Mouse (Mus musculus): Measurements from ENCODE around the gene Rps2. TPM values are rescaled to one million over a fixed set of nuclear protein-coding genes. Genes with fewer than 3 reads are reported as not detected.
A peak's percentile ranks its signal among the peaks of the same experiment; 100 is the strongest.
"Not testable (repeated sequence)": the region's sequence is repeated elsewhere in the genome, so short reads cannot be mapped to it uniquely, and the experiment has no call there.

Gene Rps2
- 729 and 914 TPM in 2 replicates for polyA plus RNA-seq (2015; fragmentation: Nextera tagmentation; extraction: Ambion mirVana)

DNA sequence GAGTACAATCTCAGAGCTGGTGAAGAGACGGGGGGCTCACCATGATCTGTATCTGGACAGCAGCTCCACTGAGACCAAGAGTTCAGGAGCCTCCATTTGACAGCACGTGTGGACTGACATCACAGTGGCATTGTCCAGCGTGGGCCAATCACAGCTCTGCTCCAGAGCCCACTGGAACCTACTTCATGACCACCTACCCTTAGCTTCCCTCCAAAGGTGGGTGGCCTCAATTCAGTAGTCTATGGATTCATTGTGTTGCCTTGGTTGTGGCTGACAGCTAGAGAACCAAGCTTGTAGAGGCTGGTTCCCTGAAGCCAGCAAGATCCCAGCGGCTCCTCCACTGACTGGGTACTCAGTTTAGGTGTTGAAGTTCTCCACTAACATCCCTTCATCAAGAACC is at the start of gene Rps2, which contains the start of gene Rnf151:
Rps2 (plus strand) TSS at position 174 of the 400 bp plus-strand sequence.
Rnf151 (minus strand) TSS at position 121 of the 400 bp plus-strand sequence.
- Histone ChIP-seq H3K27me3 (replicated peaks) (no peaks in the 10 kb centered on the region), H3K4me3 (replicated peaks) (peak within 1 kb of the TSS; percentile 82), H3K27ac (replicated peaks) (no peak within 1 kb of the TSS), H3K4me2 (peak within 1 kb of the TSS; percentile 60), H3K4me1 (peaks cover 27% of the 10 kb centered on the region), H3K9me3 (replicated peaks) (no peaks in the 10 kb centered on the region), H3K36me3 (peaks cover 23% of the 10 kb centered on the region), H3K9ac (replicated peaks) (peak within 1 kb of the TSS; percentile 86)
- ATAC-seq (ENCODE audit: low FRiP score) = no peak
- 80% methylated on average over 4 of the region's 4 CpGs for WGBS

DNA sequence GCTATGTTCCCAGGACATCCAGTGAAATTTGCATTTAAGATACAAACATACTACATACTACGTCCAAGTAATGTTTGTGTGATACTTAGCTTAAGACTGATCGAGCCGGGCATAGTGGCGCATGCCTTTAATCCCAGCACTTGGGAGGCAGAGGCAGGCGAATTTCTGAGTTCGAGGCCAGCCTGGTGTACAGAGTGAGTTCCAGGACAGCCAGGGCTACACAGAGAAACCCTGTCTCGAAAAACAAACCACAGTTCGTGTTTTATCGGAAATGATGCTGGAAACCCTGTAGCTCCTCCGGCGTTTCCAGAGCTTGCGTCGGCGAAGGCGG is 48.7 kb upstream of the Rps2 start:
- Histone ChIP-seq H3K4me1 (peaks cover 43% of the 10 kb centered on the region), H3K9ac (replicated peaks) (peak overlapping the region; percentile 93), H3K27ac (replicated peaks) (peak overlapping the region; percentile 88), H3K4me2 (peak overlapping the region; percentile 84), H3K4me3 (replicated peaks) (peak overlapping the region; percentile 84)
- H3K36me3 ChIP-seq; H3K9me3 ChIP-seq (replicated peaks); H3K27me3 ChIP-seq (replicated peaks): not testable (repeated sequence)
- 12% methylated on average over 15 of the region's 15 CpGs for WGBS
- ATAC-seq (ENCODE audit: low FRiP score) = peak; percentile 8

DNA sequence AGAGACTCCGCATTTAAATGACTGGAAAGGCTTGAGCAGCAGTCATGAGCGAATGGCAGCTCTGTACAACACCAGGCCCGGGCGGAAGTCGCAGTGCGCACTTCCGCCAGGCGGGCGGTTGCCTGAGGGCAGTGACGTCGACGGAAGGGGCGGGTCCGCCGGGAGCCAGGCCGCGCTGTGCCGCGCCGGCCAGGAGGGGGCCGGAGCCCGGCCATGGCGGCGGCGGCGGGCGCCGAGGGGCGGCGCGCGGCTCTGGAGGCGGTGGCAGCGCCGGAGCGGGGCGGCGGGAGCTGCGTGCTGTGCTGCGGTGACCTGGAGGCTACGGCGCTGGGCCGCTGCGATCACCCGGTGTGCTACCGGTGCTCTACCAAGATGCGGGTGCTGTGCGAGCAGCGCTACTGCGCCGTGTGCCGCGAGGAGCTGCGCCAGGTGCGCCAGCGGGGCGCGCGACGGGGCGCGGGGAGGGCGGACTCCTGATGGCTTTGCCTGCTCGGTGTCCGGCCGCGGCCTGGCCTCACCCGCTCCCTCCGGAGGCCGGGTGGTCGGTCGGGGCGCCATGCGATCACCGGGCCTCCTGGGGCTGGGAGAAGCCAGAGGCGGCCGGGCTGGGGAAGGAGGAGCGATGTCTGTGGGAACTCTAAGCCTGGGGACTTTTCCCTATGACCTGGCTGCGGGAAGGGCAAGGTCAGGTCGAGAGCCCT is 48.2 kb upstream of the Rps2 start, which contains the start of gene Zfp598:
Zfp598 (plus strand) TSS at position 143 of the 701 bp plus-strand sequence.
- ATAC-seq (ENCODE audit: low FRiP score) = peak; percentile 97
- Histone ChIP-seq H3K4me1 (peaks cover 46% of the 10 kb centered on the region), H3K36me3 (no peaks in the 10 kb centered on the region), H3K9ac (replicated peaks) (peak within 1 kb of the TSS; percentile 93), H3K9me3 (replicated peaks) (no peaks in the 10 kb centered on the region), H3K4me2 (peak within 1 kb of the TSS; percentile 84), H3K4me3 (replicated peaks) (peak within 1 kb of the TSS; percentile 84), H3K27me3 (replicated peaks) (no peaks in the 10 kb centered on the region), H3K27ac (replicated peaks) (peak within 1 kb of the TSS; percentile 88)
- WGBS = under 1% methylated on average over 77 of the region's 80 CpGs

DNA sequence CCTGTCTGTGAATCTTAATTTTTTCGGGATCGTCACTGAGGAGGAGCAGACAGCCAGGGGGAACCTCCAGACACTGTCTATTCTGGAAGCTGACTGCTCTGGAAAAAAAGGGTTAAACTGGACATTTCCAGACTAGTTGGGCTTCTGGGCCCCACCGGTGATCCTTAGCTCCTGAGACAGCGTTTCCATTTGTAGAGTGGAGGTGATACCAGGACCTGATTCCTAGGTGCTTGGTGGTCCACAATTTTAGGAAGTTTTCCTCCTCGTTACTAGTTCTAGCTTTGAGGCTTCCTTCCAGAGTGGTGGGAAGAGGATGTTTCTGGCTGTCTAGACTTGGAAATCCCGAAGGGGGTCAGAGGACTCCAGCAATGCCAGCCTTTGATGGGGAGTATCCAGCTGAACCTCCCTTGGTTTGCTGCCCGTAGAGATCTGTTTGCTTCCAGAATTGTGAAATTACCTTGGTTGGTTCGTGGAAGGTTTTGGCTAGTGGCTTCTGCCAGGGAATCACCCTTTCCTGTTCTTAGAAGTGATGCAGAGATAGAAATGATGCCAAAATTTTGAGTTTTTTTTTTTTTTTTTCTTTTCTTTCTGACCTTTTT is 47.6 kb upstream of the Rps2 start:
- no peaks in the 10 kb centered on the region for H3K36me3 ChIP-seq
- 13% methylated on average over 8 of the region's 8 CpGs for WGBS
- peak overlapping the region; percentile 93 for H3K9ac ChIP-seq (replicated peaks)
- no peaks in the 10 kb centered on the region for H3K9me3 ChIP-seq (replicated peaks)
- H3K4me3 ChIP-seq (replicated peaks) = peak overlapping the region; percentile 84
- H3K4me1 ChIP-seq = peaks cover 47% of the 10 kb centered on the region
- no peaks in the 10 kb centered on the region for H3K27me3 ChIP-seq (replicated peaks)
- peak overlapping the region; percentile 84 for H3K4me2 ChIP-seq
- peak overlapping the region; percentile 88 for H3K27ac ChIP-seq (replicated peaks)
- ATAC-seq (ENCODE audit: low FRiP score) = no peak

- peaks cover 47% of the 10 kb centered on the region for H3K4me1 ChIP-seq
- H3K27ac ChIP-seq (replicated peaks) = no peak overlapping the region
- no peaks in the 10 kb centered on the region for H3K36me3 ChIP-seq
- ATAC-seq (ENCODE audit: low FRiP score) = no peak
- 84% methylated on average over 5 of the region's 5 CpGs for WGBS
- H3K4me2 ChIP-seq = peak overlapping the region; percentile 84
- H3K4me3 ChIP-seq (replicated peaks) = no peak overlapping the region
- no peaks in the 10 kb centered on the region for H3K27me3 ChIP-seq (replicated peaks)
- H3K9ac ChIP-seq (replicated peaks) = no peak overlapping the region
- no peaks in the 10 kb centered on the region for H3K9me3 ChIP-seq (replicated peaks)
These were observed 46.6 kb upstream of the Rps2 start for GRCm38 (mm10) chr17:24671346-24671745.

DNA sequence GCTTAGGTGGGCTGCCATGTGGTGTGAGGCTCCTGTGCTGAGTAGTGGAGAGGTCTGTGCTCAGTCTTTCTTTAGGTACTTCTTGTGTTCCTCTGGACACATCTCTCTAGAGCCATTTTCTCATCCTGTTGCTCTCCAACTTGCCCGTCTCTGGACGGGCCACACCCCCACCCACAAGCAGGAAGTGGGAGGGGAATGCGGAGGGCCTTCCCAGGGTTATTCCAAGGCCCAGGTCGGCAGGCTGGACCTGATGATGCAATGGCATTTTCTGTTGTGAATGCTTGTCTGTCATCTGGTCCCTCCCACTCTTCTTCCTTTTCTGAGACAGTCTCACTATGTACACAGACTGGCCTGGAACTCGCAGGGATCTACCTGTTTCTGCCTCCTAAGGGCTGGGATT is 45.8 kb upstream of the Rps2 start:
- Histone ChIP-seq H3K4me3 (replicated peaks) (no peak overlapping the region), H3K9ac (replicated peaks) (peak overlapping the region; percentile 34), H3K4me1 (peaks cover 47% of the 10 kb centered on the region), H3K27ac (replicated peaks) (no peak overlapping the region), H3K27me3 (replicated peaks) (no peaks in the 10 kb centered on the region), H3K36me3 (peaks cover 7% of the 10 kb centered on the region), H3K9me3 (replicated peaks) (no peaks in the 10 kb centered on the region), H3K4me2 (peak overlapping the region; percentile 84)
- WGBS = 36% methylated on average over 5 of the region's 5 CpGs
- no peak for ATAC-seq (ENCODE audit: low FRiP score)

GRCm38 (mm10) chr17:24674277-24674676 is 43.6 kb upstream of the Rps2 start:
- 91% methylated on average over 7 of the region's 7 CpGs for WGBS
- H3K9ac ChIP-seq (replicated peaks) = no peak overlapping the region

GRCm38 (mm10) chr17:24676187-24676586 is 41.7 kb upstream of the Rps2 start:
- Histone ChIP-seq H3K36me3 (peaks cover 46% of the 10 kb centered on the region), H3K9me3 (replicated peaks) (no peaks in the 10 kb centered on the region), H3K27ac (replicated peaks) (no peak overlapping the region), H3K27me3 (replicated peaks) (no peaks in the 10 kb centered on the region), H3K4me2 (no peak overlapping the region), H3K9ac (replicated peaks) (no peak overlapping the region), H3K4me3 (replicated peaks) (no peak overlapping the region), H3K4me1 (peaks cover 27% of the 10 kb centered on the region)
- ATAC-seq (ENCODE audit: low FRiP score) = no peak
- 68% methylated on average over 2 of the region's 2 CpGs for WGBS

More at GRCm38 (mm10) chr17:24674277-24674676, 43.6 kb upstream of the Rps2 start:
- no peaks in the 10 kb centered on the region for H3K27me3 ChIP-seq (replicated peaks)
- H3K4me1 ChIP-seq = peaks cover 39% of the 10 kb centered on the region
- ATAC-seq (ENCODE audit: low FRiP score) = no peak
- H3K27ac ChIP-seq (replicated peaks) = no peak overlapping the region
- peaks cover 28% of the 10 kb centered on the region for H3K36me3 ChIP-seq
- no peak overlapping the region for H3K4me2 ChIP-seq
- no peaks in the 10 kb centered on the region for H3K9me3 ChIP-seq (replicated peaks)
- no peak overlapping the region for H3K4me3 ChIP-seq (replicated peaks)

GRCm38 (mm10) chr17:24676877-24677276 is 41.0 kb upstream of the Rps2 start:
- Histone ChIP-seq H3K36me3 (peaks cover 53% of the 10 kb centered on the region), H3K4me2 (no peak overlapping the region), H3K27me3 (replicated peaks) (no peaks in the 10 kb centered on the region), H3K27ac (replicated peaks) (no peak overlapping the region), H3K4me3 (replicated peaks) (no peak overlapping the region), H3K4me1 (peaks cover 20% of the 10 kb centered on the region), H3K9ac (replicated peaks) (no peak overlapping the region), H3K9me3 (replicated peaks) (no peaks in the 10 kb centered on the region)
- ATAC-seq (ENCODE audit: low FRiP score) = no peak
- 93% methylated on average over 5 of the region's 5 CpGs for WGBS

DNA sequence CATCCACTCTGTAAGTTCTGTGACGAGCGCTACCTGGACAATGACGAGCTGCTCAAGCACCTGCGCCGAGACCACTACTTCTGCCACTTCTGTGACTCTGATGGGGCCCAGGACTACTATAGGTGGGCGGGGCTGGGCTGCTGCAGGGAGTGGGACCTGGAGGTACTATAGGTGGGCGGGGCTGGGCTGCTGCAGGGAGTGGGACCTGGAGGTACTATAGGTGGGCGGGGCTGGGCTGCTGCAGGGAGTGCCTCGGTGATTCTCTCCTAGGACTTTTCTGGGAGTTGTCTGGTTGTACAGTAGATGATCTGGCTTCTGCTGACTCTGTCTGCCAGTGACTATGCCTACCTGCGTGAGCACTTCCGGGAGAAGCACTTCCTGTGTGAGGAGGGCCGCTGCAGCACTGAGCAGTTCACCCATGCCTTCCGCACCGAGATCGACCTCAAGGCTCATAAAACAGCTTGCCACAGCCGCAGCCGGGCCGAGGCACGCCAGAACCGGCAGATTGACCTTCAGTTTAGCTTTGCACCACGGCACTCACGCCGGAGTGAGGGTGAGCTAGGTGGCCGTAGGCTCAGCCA is 40.3 kb upstream of the Rps2 start:
- WGBS = 88% methylated on average over 24 of the region's 24 CpGs
- no peak for ATAC-seq (ENCODE audit: low FRiP score)
- peaks cover 60% of the 10 kb centered on the region for H3K36me3 ChIP-seq

DNA sequence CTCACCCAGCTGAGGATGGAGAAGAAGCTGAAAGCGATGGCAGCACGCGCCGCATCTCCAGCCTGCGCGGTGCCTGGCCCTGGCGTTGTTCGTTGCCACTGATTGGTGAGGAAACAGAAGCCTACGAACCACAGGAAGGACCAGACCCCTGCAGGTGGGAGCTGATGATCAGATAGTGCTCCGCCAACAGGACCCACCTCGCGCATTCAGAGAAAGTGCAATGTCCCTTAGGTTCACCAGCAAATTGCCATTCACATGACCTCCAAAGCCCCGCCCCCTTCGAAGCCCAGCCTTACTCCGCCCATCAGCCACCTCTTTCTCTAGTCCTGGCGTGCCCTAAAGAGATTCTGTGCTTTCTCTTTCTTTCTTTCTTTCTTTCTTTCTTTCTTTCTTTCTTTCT is 31.4 kb upstream of the Rps2 start:
- no peak overlapping the region for H3K4me3 ChIP-seq (replicated peaks)
- no peak overlapping the region for H3K27ac ChIP-seq (replicated peaks)
- H3K9ac ChIP-seq (replicated peaks) = no peak overlapping the region
- 32% methylated on average over 16 of the region's 16 CpGs for WGBS
- no peaks in the 10 kb centered on the region for H3K9me3 ChIP-seq (replicated peaks)
- peak overlapping the region; percentile 21; the same call in 1 of the 2 replicates for H3K4me2 ChIP-seq
- H3K36me3 ChIP-seq = peaks cover 14% of the 10 kb centered on the region
- H3K4me1 ChIP-seq = peaks cover 46% of the 10 kb centered on the region
- no peak for ATAC-seq (ENCODE audit: low FRiP score)
- H3K27me3 ChIP-seq (replicated peaks) = peaks cover 19% of the 10 kb centered on the region

More for the DNA sequence above, 40.3 kb upstream of the Rps2 start:
- H3K27ac ChIP-seq (replicated peaks) = no peak overlapping the region
- H3K9me3 ChIP-seq (replicated peaks) = no peaks in the 10 kb centered on the region
- H3K4me1 ChIP-seq = peaks cover 13% of the 10 kb centered on the region
- H3K4me2 ChIP-seq = no peak overlapping the region
- no peak overlapping the region for H3K9ac ChIP-seq (replicated peaks)
- H3K27me3 ChIP-seq (replicated peaks) = no peaks in the 10 kb centered on the region
- no peak overlapping the region for H3K4me3 ChIP-seq (replicated peaks)

Measured in neural tube, embryonic 15.5 days (tissue).